Mouse (Mus musculus) kidney, adult 2 months (tissue): ENCODE measurements around the gene Eef1e1. TPM values are rescaled to one million over a fixed set of nuclear protein-coding genes. Genes with fewer than 3 reads are reported as not detected.
"Not testable (repeated sequence)": the region's sequence is repeated elsewhere in the genome, so short reads cannot be mapped to it uniquely, and the experiment has no call there.

Source experiments
- DNase-seq: peaks from one replicate; pipeline ENCODE4 v3.0.0; 2021
- H3K27ac ChIP-seq: fragments of 200-500 bp; 2 replicates; pipeline ENCODE4 v1.5.1; 2012; ENCODE audit warnings: low read depth, low read length, control low read depth, inconsistent platforms; ENCODE audit not compliant: insufficient read depth
- H3K27me3 ChIP-seq: fragments of 200-500 bp; replicated peaks from 2 replicates; pipeline ENCODE4 v1.6.1; 2012; ENCODE audit warnings: mild to moderate bottlenecking, moderate library complexity, low read length, inconsistent platforms; ENCODE audit not compliant: control insufficient read depth, insufficient read depth
- H3K36me3 ChIP-seq: fragments of 200-500 bp; 2 replicates; pipeline ENCODE4 v1.6.1; 2012; ENCODE audit warnings: mild to moderate bottlenecking, moderate library complexity, low read length, inconsistent platforms; ENCODE audit not compliant: control insufficient read depth, insufficient read depth
- H3K4me1 ChIP-seq: fragments of 200-500 bp; 2 replicates; pipeline ENCODE4 v1.6.1; 2011; ENCODE audit warnings: low read length; ENCODE audit not compliant: control insufficient read depth, insufficient read depth
- H3K4me3 ChIP-seq: fragments of 200-500 bp; 2 replicates; pipeline ENCODE4 v1.5.1; 2011; ENCODE audit warnings: mild to moderate bottlenecking, low read depth, low read length, control low read depth; ENCODE audit not compliant: insufficient read depth
- CTCF ChIP-seq: fragments of 200-500 bp; conservative IDR thresholded peaks from 2 replicates; pipeline ENCODE4 v1.5.1; 2011; ENCODE audit warnings: low read depth, mild to moderate bottlenecking, control low read depth, low read length, moderate library complexity, mixed read lengths; ENCODE audit not compliant: insufficient read depth, insufficient read length
- POLR2A ChIP-seq: fragments of 200-500 bp; IDR thresholded peaks from one replicate; pipeline ENCODE4 v1.6.1; 2011; ENCODE audit warnings: low read depth, low read length, control low read depth
- WGBS: fragments of 180-500 bp; shearing (Covaris S2); methylation state at CpG from one replicate; pipeline ENCODE4 v1.1.7; 2018; 5-methylcytosine and 5-hydroxymethylcytosine counted together
- polyA plus RNA-seq: library from polyadenylated mRNA; depleted of rRNA; stranded (reverse); fragments of >200 nt; gene quantifications from 2 replicates; pipeline ENCODE4 v1.2.3, GENCODE M21; 2012

The Eef1e1 gene
- polyA plus RNA-seq, 1 experiment = 7.7 TPM

DNA sequence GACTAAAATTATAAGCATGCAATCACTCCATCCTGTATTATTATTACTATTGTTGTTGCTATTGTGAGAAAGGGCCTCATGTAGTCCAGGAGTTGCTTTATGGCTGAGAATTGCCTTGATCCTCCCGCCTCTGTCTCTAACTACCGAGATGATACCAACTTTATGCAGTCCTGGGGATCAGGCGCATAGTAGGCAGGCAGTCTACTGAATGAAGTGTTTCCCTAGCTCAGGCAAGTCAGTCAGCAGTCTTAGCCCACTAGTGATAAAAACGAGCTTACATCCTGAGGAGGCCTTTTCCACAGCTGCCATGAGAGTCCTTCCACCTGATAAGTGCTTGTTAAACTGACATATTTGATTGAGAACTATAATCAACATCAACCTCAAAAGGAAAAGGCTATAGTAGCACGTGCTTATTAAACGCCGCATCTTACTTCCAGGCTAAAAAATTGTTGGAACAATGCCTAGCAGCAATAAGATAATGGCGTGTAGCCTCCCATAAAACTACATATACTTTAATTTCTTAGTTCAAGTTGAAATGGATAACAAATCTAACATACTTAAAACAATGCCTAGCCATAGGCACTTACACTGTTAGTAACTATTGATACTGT lies 34.5 kb downstream of the Eef1e1 start:
- Histone ChIP-seq H3K4me1 (no peaks in the 10 kb centered on the region), H3K27me3 (no peaks in the 10 kb centered on the region), H3K36me3 (no peaks in the 10 kb centered on the region; the same call in 1 of the 2 replicates), H3K4me3 (no peak overlapping the region), H3K27ac (no peak overlapping the region)
- 91% methylated on average over 8 of the region's 8 CpGs for WGBS
- DNase-seq = no peak
- TF ChIP-seq CTCF = no peak
- TF ChIP-seq POLR2A = no peak

DNA sequence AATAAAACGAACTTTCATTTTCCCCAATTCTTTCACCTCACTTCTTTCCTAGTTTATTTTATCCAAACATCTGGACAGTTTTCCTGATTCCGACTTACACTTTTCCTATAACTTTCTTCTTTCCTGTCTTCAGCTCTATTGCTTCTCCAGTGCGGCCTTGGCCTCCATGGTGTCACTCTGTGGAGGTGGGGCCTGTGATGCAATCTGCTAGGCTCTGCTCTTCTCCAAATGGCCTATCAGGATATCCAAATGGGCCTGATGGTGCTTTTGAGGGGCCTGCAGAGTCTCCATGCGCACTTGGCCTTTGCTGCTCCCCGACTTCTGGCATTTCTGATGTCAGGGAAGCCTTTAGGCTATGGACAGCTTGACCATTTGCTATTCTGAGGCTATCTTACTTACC lies 35.6 kb downstream of the Eef1e1 start:
- no peak overlapping the region for H3K4me3 ChIP-seq
- no peaks in the 10 kb centered on the region for H3K36me3 ChIP-seq
- H3K4me1 ChIP-seq = no peaks in the 10 kb centered on the region
- 93% methylated on average over 5 of the region's 5 CpGs for WGBS
- H3K27me3 ChIP-seq = no peaks in the 10 kb centered on the region
- no peak overlapping the region for H3K27ac ChIP-seq
- DNase-seq = no peak
- TF ChIP-seq POLR2A = no peak
- no peak for TF ChIP-seq CTCF

DNA sequence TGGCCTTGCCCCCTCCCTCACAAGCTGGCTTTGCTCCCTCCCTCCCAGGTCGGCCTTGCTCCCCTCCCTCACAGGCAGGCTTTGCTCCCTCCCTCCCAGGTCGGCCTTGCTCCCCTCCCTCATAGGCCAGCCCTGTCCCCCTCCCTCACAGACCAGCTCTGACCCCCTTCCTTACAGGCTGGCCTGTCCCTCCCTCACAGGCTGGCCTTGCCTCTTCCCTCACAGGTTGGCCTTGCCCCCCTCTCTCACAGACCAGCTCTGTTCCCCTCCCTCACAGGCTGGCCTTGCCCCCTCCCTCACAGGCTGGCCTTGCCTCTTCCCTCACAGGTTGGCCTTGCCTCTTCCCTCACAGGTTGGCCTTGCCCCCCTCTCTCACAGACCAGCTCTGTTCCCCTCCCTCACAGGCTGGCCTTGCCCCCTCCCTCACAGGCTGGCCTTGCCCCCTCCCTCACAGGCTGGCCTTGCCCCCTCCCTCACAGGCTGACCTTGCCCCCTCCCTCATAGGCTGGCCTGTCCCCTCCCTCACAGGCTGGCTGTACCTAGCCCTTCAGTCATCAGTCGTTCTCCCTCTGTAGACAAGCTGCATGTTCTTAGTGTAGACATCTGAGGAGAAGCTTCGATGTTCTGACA lies 40.7 kb downstream of the Eef1e1 start:
- H3K4me1 ChIP-seq, H3K36me3 ChIP-seq, DNase-seq, H3K27ac ChIP-seq, H3K27me3 ChIP-seq, H3K4me3 ChIP-seq: not testable (repeated sequence)
- WGBS = 68% methylated on average over 4 of the region's 4 CpGs

DNA sequence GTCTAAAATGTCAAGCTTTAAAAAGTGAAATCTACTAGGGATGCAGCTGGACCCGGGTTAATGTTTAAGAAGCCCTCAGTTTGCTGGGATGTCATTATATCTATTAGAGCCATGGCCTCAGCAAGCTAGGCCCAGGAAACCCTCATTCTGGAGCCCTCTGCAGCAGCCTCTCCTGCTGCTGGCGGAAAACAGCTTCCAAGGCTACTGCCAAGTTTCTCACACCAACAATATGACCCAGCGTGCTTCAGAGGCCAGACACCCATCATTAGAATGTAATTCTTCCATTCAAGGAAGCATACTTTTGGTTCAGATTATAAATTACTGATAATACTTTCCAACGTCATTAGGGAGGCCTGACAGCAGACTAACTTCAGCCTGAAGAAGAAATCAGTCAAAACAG lies 42.0 kb downstream of the Eef1e1 start:
- no peaks in the 10 kb centered on the region for H3K36me3 ChIP-seq
- TF ChIP-seq POLR2A = no peak
- no peak for TF ChIP-seq CTCF
- no peaks in the 10 kb centered on the region for H3K4me1 ChIP-seq
- DNase-seq = peak; percentile 40
- no peaks in the 10 kb centered on the region for H3K27me3 ChIP-seq
- WGBS = 67% methylated on average over 4 of the region's 4 CpGs
- no peak overlapping the region for H3K27ac ChIP-seq
- H3K4me3 ChIP-seq = no peak overlapping the region

DNA sequence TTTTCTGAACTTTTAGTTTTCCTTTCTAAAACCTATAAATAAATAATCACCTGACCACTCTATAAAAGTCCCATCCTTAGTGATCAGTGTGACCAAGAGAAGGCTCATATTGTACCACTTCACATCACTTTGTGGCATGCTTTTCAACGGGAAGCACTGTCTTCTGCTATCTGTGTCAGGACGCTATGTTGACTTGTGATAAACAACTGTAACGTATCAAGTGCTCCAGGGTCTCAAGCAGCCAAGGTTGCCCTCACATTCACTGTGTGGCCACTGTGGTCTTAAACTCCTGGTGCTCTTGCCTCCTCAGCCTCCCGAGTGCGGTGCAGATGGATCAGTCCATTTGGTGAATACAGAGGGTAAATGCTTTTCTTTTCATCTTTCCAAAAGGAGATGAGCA lies 43.2 kb downstream of the Eef1e1 start:
- Histone ChIP-seq H3K4me3 (no peak overlapping the region), H3K36me3 (no peaks in the 10 kb centered on the region), H3K4me1 (no peaks in the 10 kb centered on the region), H3K27ac (no peak overlapping the region), H3K27me3 (no peaks in the 10 kb centered on the region)
- 88% methylated on average over 5 of the region's 5 CpGs for WGBS
- TF ChIP-seq POLR2A (no peak), CTCF (no peak)
- DNase-seq = no peak

DNA sequence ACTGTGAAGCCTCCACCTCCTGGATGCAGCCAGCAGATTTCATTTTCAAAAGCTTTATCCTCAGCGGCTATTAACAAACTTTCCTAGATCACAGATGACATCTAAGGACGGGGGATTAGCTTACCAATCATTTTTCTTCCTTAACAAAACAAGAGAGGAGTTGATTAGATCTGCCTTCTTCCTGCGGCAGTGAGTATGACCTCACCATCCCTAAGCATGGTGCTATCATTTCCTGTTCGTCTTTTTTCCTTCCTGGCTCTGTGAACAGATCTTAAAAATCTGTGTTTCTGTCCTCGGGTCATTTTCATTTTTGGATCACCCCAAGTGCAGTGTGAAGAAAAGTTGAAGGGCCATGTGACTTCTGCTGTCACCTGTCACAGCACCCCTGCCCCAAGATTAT lies 44.6 kb downstream of the Eef1e1 start:
- Histone ChIP-seq H3K27ac (peak overlapping the region; percentile 35; the same call in 1 of the 2 replicates), H3K27me3 (no peaks in the 10 kb centered on the region), H3K4me3 (no peak overlapping the region), H3K36me3 (no peaks in the 10 kb centered on the region), H3K4me1 (peaks cover 2% of the 10 kb centered on the region; the same call in 1 of the 2 replicates)
- no peak for DNase-seq
- TF ChIP-seq CTCF (no peak), POLR2A (no peak)
- WGBS = 41% methylated on average over 5 of the region's 5 CpGs

DNA sequence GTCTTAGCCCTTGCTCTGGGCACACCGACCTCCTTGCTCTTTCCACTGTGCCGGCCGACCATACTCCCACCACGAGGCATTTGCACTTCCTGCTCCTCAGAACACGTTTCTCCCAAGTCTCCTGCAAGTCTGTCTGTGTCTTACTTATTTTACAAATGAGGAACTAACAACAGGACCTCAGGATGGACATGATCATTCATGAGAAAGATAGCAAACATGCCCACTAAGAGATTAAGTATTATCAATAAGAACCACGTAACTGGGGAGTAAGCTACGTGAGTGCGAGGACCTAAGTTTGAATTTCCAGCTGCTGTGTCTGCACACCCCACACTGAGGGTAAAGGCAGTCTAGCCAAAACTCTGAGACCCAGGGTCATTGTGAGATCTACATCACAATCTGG lies 45.3 kb downstream of the Eef1e1 start:
- TF ChIP-seq POLR2A (no peak), CTCF (no peak)
- 68% methylated on average over 8 of the region's 8 CpGs for WGBS
- H3K4me3 ChIP-seq = no peak overlapping the region
- H3K4me1 ChIP-seq = peaks cover 2% of the 10 kb centered on the region; the same call in 1 of the 2 replicates
- no peak for DNase-seq
- no peaks in the 10 kb centered on the region for H3K36me3 ChIP-seq
- no peak overlapping the region for H3K27ac ChIP-seq
- no peaks in the 10 kb centered on the region for H3K27me3 ChIP-seq
